Mouse (Mus musculus): Measurements from ENCODE around the gene Mrtfb. TPM values are rescaled to one million over a fixed set of nuclear protein-coding genes. Genes with fewer than 3 reads are reported as not detected.

The Mrtfb gene
- polyA plus RNA-seq, 1 experiment from 2014 or later: 22.5 TPM

- no peak overlapping the region for H3K4me3 ChIP-seq (replicated peaks)
- no peaks in the 10 kb centered on the region for H3K4me1 ChIP-seq
- H3K27ac ChIP-seq: no peak overlapping the region
- 54% methylated on average over 7 of the region's 7 CpGs for WGBS
- no peak for ATAC-seq (ENCODE audit: insufficient read depth, low FRiP score, low read depth)
- H3K36me3 ChIP-seq: no peaks in the 10 kb centered on the region
- no peaks in the 10 kb centered on the region for H3K9me3 ChIP-seq
- no peaks in the 10 kb centered on the region for H3K27me3 ChIP-seq (replicated peaks)
- no peak overlapping the region for H3K9ac ChIP-seq
- no peak overlapping the region for H3K4me2 ChIP-seq
Observed at GRCm38 (mm10) chr16:13240326-13240725, 16.0 kb upstream of the Mrtfb start.

GRCm38 (mm10) chr16:13245658-13246057, 10.6 kb upstream of the Mrtfb start:
- 36% methylated on average over 4 of the region's 4 CpGs for WGBS
- no peak for ATAC-seq (ENCODE audit: insufficient read depth, low FRiP score, low read depth)
- no peak overlapping the region for H3K9ac ChIP-seq
- H3K36me3 ChIP-seq: no peaks in the 10 kb centered on the region
- H3K9me3 ChIP-seq: no peaks in the 10 kb centered on the region
- no peaks in the 10 kb centered on the region for H3K4me1 ChIP-seq
- H3K4me2 ChIP-seq: no peak overlapping the region
- no peak overlapping the region for H3K4me3 ChIP-seq (replicated peaks)
- no peak overlapping the region for H3K27ac ChIP-seq
- no peaks in the 10 kb centered on the region for H3K27me3 ChIP-seq (replicated peaks)

GRCm38 (mm10) chr16:13246855-13247254, 9.4 kb upstream of the Mrtfb start:
- ATAC-seq (ENCODE audit: insufficient read depth, low FRiP score, low read depth): no peak
- WGBS: 51% methylated on average over 3 of the region's 3 CpGs
- no peaks in the 10 kb centered on the region for H3K9me3 ChIP-seq
- H3K4me3 ChIP-seq (replicated peaks): no peak overlapping the region
- H3K27me3 ChIP-seq (replicated peaks): no peaks in the 10 kb centered on the region
- H3K27ac ChIP-seq: no peak overlapping the region
- H3K4me2 ChIP-seq: no peak overlapping the region
- no peak overlapping the region for H3K9ac ChIP-seq
- H3K36me3 ChIP-seq: no peaks in the 10 kb centered on the region
- no peaks in the 10 kb centered on the region for H3K4me1 ChIP-seq

GRCm38 (mm10) chr16:13250061-13250460, 6.2 kb upstream of the Mrtfb start:
- no peak overlapping the region for H3K4me2 ChIP-seq
- 47% methylated on average over 5 of the region's 5 CpGs for WGBS
- no peak overlapping the region for H3K27ac ChIP-seq
- no peaks in the 10 kb centered on the region for H3K36me3 ChIP-seq
- no peak overlapping the region for H3K4me3 ChIP-seq (replicated peaks)
- H3K4me1 ChIP-seq: no peaks in the 10 kb centered on the region
- no peak for ATAC-seq (ENCODE audit: insufficient read depth, low FRiP score, low read depth)
- H3K9me3 ChIP-seq: no peaks in the 10 kb centered on the region
- no peak overlapping the region for H3K9ac ChIP-seq
- no peaks in the 10 kb centered on the region for H3K27me3 ChIP-seq (replicated peaks)

- WGBS: 5% methylated on average over 48 of the region's 64 CpGs
- Histone ChIP-seq H3K9me3 (no peaks in the 10 kb centered on the region), H3K36me3 (no peaks in the 10 kb centered on the region), H3K4me3 (replicated peaks) (peak overlapping the region; percentile 90), H3K27me3 (replicated peaks) (no peaks in the 10 kb centered on the region), H3K27ac (peak overlapping the region; percentile 93), H3K4me2 (peak overlapping the region; percentile 80), H3K4me1 (peaks cover 17% of the 10 kb centered on the region), H3K9ac (peak overlapping the region; percentile 87)
- ATAC-seq (ENCODE audit: insufficient read depth, low FRiP score, low read depth): peak; percentile 57
Observed at GRCm38 (mm10) chr16:13256667-13257527, 616 bp downstream of the Mrtfb start.

- Histone ChIP-seq H3K4me2 (peak overlapping the region; percentile 80), H3K36me3 (no peaks in the 10 kb centered on the region), H3K9ac (peak overlapping the region; percentile 87; the same call in 1 of the 2 replicates), H3K4me3 (replicated peaks) (peak overlapping the region; percentile 90), H3K27ac (no peak overlapping the region), H3K4me1 (peaks cover 17% of the 10 kb centered on the region), H3K9me3 (no peaks in the 10 kb centered on the region), H3K27me3 (replicated peaks) (no peaks in the 10 kb centered on the region)
- ATAC-seq (ENCODE audit: insufficient read depth, low FRiP score, low read depth): no peak
- 33% methylated on average over 5 of the region's 5 CpGs for WGBS
Observed at GRCm38 (mm10) chr16:13257528-13257835, 1.2 kb downstream of the Mrtfb start.

- H3K36me3 ChIP-seq: no peaks in the 10 kb centered on the region
- no peak overlapping the region for H3K4me3 ChIP-seq (replicated peaks)
- ATAC-seq (ENCODE audit: insufficient read depth, low FRiP score, low read depth): no peak
- peaks cover 17% of the 10 kb centered on the region for H3K4me1 ChIP-seq
- H3K9ac ChIP-seq: no peak overlapping the region
- WGBS: 74% methylated on average over 2 of the region's 2 CpGs
- H3K4me2 ChIP-seq: no peak overlapping the region
- H3K9me3 ChIP-seq: no peaks in the 10 kb centered on the region
- no peaks in the 10 kb centered on the region for H3K27me3 ChIP-seq (replicated peaks)
- no peak overlapping the region for H3K27ac ChIP-seq
Observed at GRCm38 (mm10) chr16:13259026-13259425, 2.7 kb downstream of the Mrtfb start.

- no peak overlapping the region for H3K4me3 ChIP-seq (replicated peaks)
- WGBS: 80% methylated on average over 3 of the region's 3 CpGs
- H3K27ac ChIP-seq: no peak overlapping the region
- peaks cover 15% of the 10 kb centered on the region for H3K36me3 ChIP-seq
- no peaks in the 10 kb centered on the region for H3K9me3 ChIP-seq
- no peak overlapping the region for H3K9ac ChIP-seq
- no peaks in the 10 kb centered on the region for H3K4me1 ChIP-seq
- no peak for ATAC-seq (ENCODE audit: insufficient read depth, low FRiP score, low read depth)
- H3K4me2 ChIP-seq: no peak overlapping the region
- no peaks in the 10 kb centered on the region for H3K27me3 ChIP-seq (replicated peaks)
Observed at GRCm38 (mm10) chr16:13266312-13266711, 10.0 kb downstream of the Mrtfb start.

- no peaks in the 10 kb centered on the region for H3K9me3 ChIP-seq
- H3K4me1 ChIP-seq: no peaks in the 10 kb centered on the region
- H3K36me3 ChIP-seq: peaks cover 15% of the 10 kb centered on the region
- peak overlapping the region; percentile 51 for H3K27ac ChIP-seq
- no peak overlapping the region for H3K4me2 ChIP-seq
- no peaks in the 10 kb centered on the region for H3K27me3 ChIP-seq (replicated peaks)
- WGBS: 71% methylated on average over 3 of the region's 3 CpGs
- ATAC-seq (ENCODE audit: insufficient read depth, low FRiP score, low read depth): no peak; the same call in 1 of the 2 replicates
- H3K4me3 ChIP-seq (replicated peaks): no peak overlapping the region
- H3K9ac ChIP-seq: no peak overlapping the region
Observed at GRCm38 (mm10) chr16:13267350-13267904, 11.1 kb downstream of the Mrtfb start.

GRCm38 (mm10) chr16:13269426-13269825, 13.1 kb downstream of the Mrtfb start:
- H3K36me3 ChIP-seq: peaks cover 15% of the 10 kb centered on the region
- H3K27me3 ChIP-seq (replicated peaks): no peaks in the 10 kb centered on the region
- H3K9me3 ChIP-seq: no peaks in the 10 kb centered on the region
- no peaks in the 10 kb centered on the region for H3K4me1 ChIP-seq
- no peak for ATAC-seq (ENCODE audit: insufficient read depth, low FRiP score, low read depth)
- no peak overlapping the region for H3K4me3 ChIP-seq (replicated peaks)
- no peak overlapping the region for H3K4me2 ChIP-seq
- 93% methylated on average over 2 of the region's 2 CpGs for WGBS
- no peak overlapping the region for H3K9ac ChIP-seq
- no peak overlapping the region for H3K27ac ChIP-seq

- Histone ChIP-seq H3K4me1 (no peaks in the 10 kb centered on the region), H3K4me3 (replicated peaks) (no peak overlapping the region), H3K4me2 (0 out of 2 replicates have a peak overlapping the region, but pooled peaks have one; percentile 13), H3K27ac (peak overlapping the region; percentile 73; the same call in 1 of the 2 replicates), H3K36me3 (no peaks in the 10 kb centered on the region), H3K9ac (no peak overlapping the region), H3K9me3 (no peaks in the 10 kb centered on the region), H3K27me3 (replicated peaks) (no peaks in the 10 kb centered on the region)
- WGBS: 56% methylated on average over 2 of the region's 2 CpGs
- peak; percentile 93 for ATAC-seq (ENCODE audit: insufficient read depth, low FRiP score, low read depth)
Observed at GRCm38 (mm10) chr16:13276258-13276657, 20.0 kb downstream of the Mrtfb start.

- Histone ChIP-seq H3K4me2 (0 out of 2 replicates have a peak overlapping the region, but pooled peaks have one; percentile 13), H3K36me3 (no peaks in the 10 kb centered on the region), H3K27me3 (replicated peaks) (no peaks in the 10 kb centered on the region), H3K9me3 (no peaks in the 10 kb centered on the region), H3K4me1 (no peaks in the 10 kb centered on the region), H3K9ac (no peak overlapping the region), H3K4me3 (replicated peaks) (no peak overlapping the region), H3K27ac (peak overlapping the region; percentile 73; the same call in 1 of the 2 replicates)
- WGBS: 71% methylated on average over 3 of the region's 3 CpGs
- 0 out of 2 replicates have a peak, but pooled peaks have one; percentile 32 for ATAC-seq (ENCODE audit: insufficient read depth, low FRiP score, low read depth)
Observed at GRCm38 (mm10) chr16:13276709-13277399, 20.6 kb downstream of the Mrtfb start.

Data from stomach, embryonic 15.5 days (tissue).